Mouse (Mus musculus): Measurements from ENCODE around the gene Tmigd1.

Tmigd1 gene

DNA sequence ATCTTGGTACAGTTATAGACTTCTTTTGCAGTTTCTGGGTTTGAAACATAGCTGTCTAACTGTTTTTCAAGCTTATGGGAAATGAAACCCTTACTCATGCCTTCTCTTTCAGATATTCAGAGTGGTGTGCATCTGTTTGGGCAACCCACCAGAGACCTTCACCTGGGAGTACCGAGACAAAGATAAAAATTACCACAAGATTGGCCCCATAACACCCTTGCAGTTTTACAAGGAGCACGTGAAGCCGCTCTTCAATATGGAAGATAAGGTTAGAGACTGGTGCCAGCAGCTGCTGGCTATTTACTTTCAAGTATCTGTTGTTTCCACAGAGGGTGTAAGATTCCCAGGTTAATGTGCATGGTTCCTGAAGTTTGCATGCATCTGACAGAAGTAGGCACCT, 63.7 kb downstream of the Tmigd1 start:
- no peak for ATAC-seq (ENCODE audit: insufficient number of reproducible peaks, low FRiP score, low TSS enrichment)
